25 mouse cellular contexts compared by ENCODE assay signal in the genomic region with DNA sequence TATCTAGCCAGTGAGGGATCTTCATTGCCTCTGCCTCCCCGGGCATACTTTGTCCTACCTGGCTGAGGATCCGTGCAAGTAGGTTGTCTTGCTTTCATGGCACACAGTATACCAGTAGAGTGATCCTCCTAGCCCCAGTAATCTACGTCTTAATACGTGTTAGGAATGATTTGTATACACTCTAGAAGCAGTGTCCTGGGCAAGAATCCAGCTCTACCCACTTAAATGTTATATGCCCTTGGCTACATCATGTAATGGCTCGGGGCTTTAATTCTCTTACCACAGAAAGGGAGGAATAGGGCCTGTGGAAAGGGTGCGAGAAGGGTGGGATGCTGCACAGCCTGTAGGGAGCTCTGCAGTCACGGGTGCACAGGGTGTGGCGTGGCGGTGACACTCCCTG. TPM values are rescaled to one million over a fixed set of nuclear protein-coding genes. Genes with fewer than 3 reads are reported as not detected.
A peak's percentile ranks its signal among the peaks of the same experiment; 100 is the strongest.
DNase-seq lines count a peak whose midpoint lies in the region; ATAC-seq and TF ChIP-seq lines count a peak whose summit lies in the region.
"Had no signal": no experiment of that assay in that cellular context is flagged by ENCODE, and none has a peak within 500 bp of the region (broad histone marks: within the 10 kb centered on the region; RNA-seq: fewer than 3 reads in every experiment).

No protein-coding gene starts in this region.

- no peak for TF ChIP-seq EP300 in liver, postnatal 0 days (IDR thresholded peaks at IDR 0.05; ENCODE audit: low read depth)

- peaks cover 31% of the 10 kb centered on the region for H3K79me2 ChIP-seq in myocyte (ENCODE audit: control insufficient read depth, insufficient read depth)

- no peak overlapping the region for H3K9ac ChIP-seq in liver, embryonic 12.5 days
- no peak overlapping the region for H3K9ac ChIP-seq in liver, postnatal 0 days (replicated peaks)
- H3K9ac ChIP-seq in intestine, postnatal 0 days (ENCODE audit: low read depth, low read length) = no peak overlapping the region; the same call in 1 of the 2 replicates
- H3K9ac ChIP-seq: forebrain, embryonic 12.5 days; heart, embryonic 12.5 days; hindbrain, embryonic 12.5 days; limb, embryonic 12.5 days had no signal

- H3K4me1 ChIP-seq in liver, embryonic 12.5 days = peaks cover 60% of the 10 kb centered on the region
- H3K4me1 ChIP-seq in liver, postnatal 0 days (ENCODE audit: insufficient read depth) = peaks cover 37% of the 10 kb centered on the region
- H3K4me1 ChIP-seq in intestine, postnatal 0 days (replicated peaks; ENCODE audit: control insufficient read depth, insufficient read depth, low read length) = peaks cover 10% of the 10 kb centered on the region; the same call in 1 of the 2 replicates

- no peak for DNase-seq in liver, postnatal 0 days
- peak; percentile 62 for DNase-seq in NIH3T3 (ENCODE audit: low read depth)
- DNase-seq in B cell, adult 2 months = no peak
- no peak for DNase-seq in gastrocnemius, postnatal 36 days
- no peak for DNase-seq in thymus, adult 18-20 months
- DNase-seq: adrenal gland, postnatal 10 days; cerebellum, adult 11-12 months; cerebellum, postnatal 25 days; heart, postnatal 14 days; layer of hippocampus, adult 9-11 months; right cerebral cortex, postnatal 4 days; thymus, postnatal 25 days had no signal

- H3K27me3 ChIP-seq in liver, embryonic 12.5 days (replicated peaks) = no peaks in the 10 kb centered on the region
- H3K27me3 ChIP-seq in liver, postnatal 0 days (ENCODE audit: insufficient read depth, low read length) = no peaks in the 10 kb centered on the region
- no peaks in the 10 kb centered on the region for H3K27me3 ChIP-seq in intestine, postnatal 0 days (replicated peaks; ENCODE audit: control insufficient read depth, insufficient read depth, low read length)
- H3K27me3 ChIP-seq in myocyte (ENCODE audit: control insufficient read depth, insufficient read depth, insufficient read length) = no peaks in the 10 kb centered on the region
- H3K27me3 ChIP-seq: heart, embryonic 12.5 days; hindbrain, embryonic 12.5 days had no signal

- no peak overlapping the region for H3K27ac ChIP-seq in liver, embryonic 12.5 days
- no peak overlapping the region for H3K27ac ChIP-seq in liver, postnatal 0 days (ENCODE audit: low read depth)
- H3K27ac ChIP-seq in intestine, postnatal 0 days (ENCODE audit: low read depth, low read length) = 0 out of 2 replicates have a peak overlapping the region, but pooled peaks have one; percentile 5
- H3K27ac ChIP-seq: embryonic facial prominence, embryonic 10.5 days; forebrain, embryonic 12.5 days; hindbrain, embryonic 12.5 days; limb, embryonic 12.5 days; midbrain, embryonic 10.5 days had no signal

- no peak for TF ChIP-seq CTCF in liver, postnatal 0 days (IDR thresholded peaks at IDR 0.05; ENCODE audit: low read depth)
- TF ChIP-seq CTCF in intestine, postnatal 0 days (IDR thresholded peaks at IDR 0.05; ENCODE audit: low read depth) = no peak

- ATAC-seq in liver, embryonic 12.5 days = no peak
- no peak for ATAC-seq in liver, postnatal 0 days
- no peak for ATAC-seq in intestine, postnatal 0 days
- ATAC-seq: activated CD4-positive, CD25-positive, alpha-beta regulatory T cell, adult 4 months; inflammation-experienced regulatory T-cells, adult 6 months had no signal

- peaks cover 10% of the 10 kb centered on the region; the same call in 1 of the 2 replicates for H3K36me3 ChIP-seq in liver, embryonic 12.5 days
- H3K36me3 ChIP-seq in liver, postnatal 0 days (replicated peaks; ENCODE audit: insufficient read depth, low read length) = no peaks in the 10 kb centered on the region
- H3K36me3 ChIP-seq in intestine, postnatal 0 days (ENCODE audit: control insufficient read depth, insufficient read depth) = peaks cover 11% of the 10 kb centered on the region; the same call in 1 of the 2 replicates
- no peaks in the 10 kb centered on the region for H3K36me3 ChIP-seq in myocyte (ENCODE audit: control insufficient read depth, insufficient read depth)
- H3K36me3 ChIP-seq: hindbrain, embryonic 12.5 days had no signal

- H3ac ChIP-seq in myocyte (ENCODE audit: control insufficient read depth, insufficient read length) = no peak overlapping the region

- peak overlapping the region; percentile 72; the same call in 1 of the 2 replicates for H3K4me2 ChIP-seq in liver, embryonic 12.5 days
- no peak overlapping the region for H3K4me2 ChIP-seq in liver, postnatal 0 days (ENCODE audit: low read depth, low read length)
- peak overlapping the region; percentile 60 for H3K4me2 ChIP-seq in intestine, postnatal 0 days (replicated peaks; ENCODE audit: low read depth)
- peak overlapping the region; percentile 97 for H3K4me2 ChIP-seq in myocyte (ENCODE audit: low read depth)
- H3K4me2 ChIP-seq: forebrain, embryonic 12.5 days; heart, embryonic 12.5 days; hindbrain, embryonic 12.5 days; limb, embryonic 12.5 days had no signal

- TF ChIP-seq POLR2A in myocyte (IDR thresholded peaks at IDR 0.05; ENCODE audit: insufficient read length, low read depth) = no peak

- WGBS in liver, embryonic 12.5 days (ENCODE audit: insufficient replicate concordance) = 81% methylated on average over 9 of the region's 9 CpGs
- WGBS in liver, postnatal 0 days (ENCODE audit: insufficient replicate concordance) = 86% methylated on average over 9 of the region's 9 CpGs
- 63% methylated on average over 9 of the region's 9 CpGs for WGBS in intestine, postnatal 0 days

- H3K4me3 ChIP-seq in liver, embryonic 12.5 days = no peak overlapping the region
- H3K4me3 ChIP-seq in liver, postnatal 0 days (ENCODE audit: low read depth, low read length) = no peak overlapping the region
- H3K4me3 ChIP-seq in intestine, postnatal 0 days (ENCODE audit: low read depth, low read length) = no peak overlapping the region
- H3K4me3 ChIP-seq in myocyte = no peak overlapping the region
- H3K4me3 ChIP-seq: forebrain, embryonic 12.5 days; heart, embryonic 12.5 days; hindbrain, embryonic 12.5 days; limb, embryonic 12.5 days; midbrain, embryonic 10.5 days had no signal

- no peaks in the 10 kb centered on the region for H3K9me3 ChIP-seq in liver, embryonic 12.5 days (replicated peaks)
- H3K9me3 ChIP-seq in liver, postnatal 0 days (ENCODE audit: low read length) = no peaks in the 10 kb centered on the region
- H3K9me3 ChIP-seq in intestine, postnatal 0 days (ENCODE audit: control insufficient read depth) = no peaks in the 10 kb centered on the region
- H3K9me3 ChIP-seq: embryonic facial prominence, embryonic 10.5 days; forebrain, embryonic 12.5 days; heart, embryonic 12.5 days; hindbrain, embryonic 12.5 days; limb, embryonic 12.5 days; midbrain, embryonic 10.5 days had no signal

- intact Hi-C loops in gastrocnemius, postnatal 36 days (cut with DNase I) = no loop called here

TF ChIP-seq in myocyte, 11 proteins besides CTCF, POLR2A, EP300 and RAD21:
- no peak for TF ChIP-seq CEBPB (IDR thresholded peaks at IDR 0.05; ENCODE audit: insufficient read depth, poor library complexity, severe bottlenecking)
- no peak for TF ChIP-seq MYOD1 (IDR thresholded peaks at IDR 0.05; ENCODE audit: control insufficient read depth in 1 of 3, insufficient read length in 2 of 3, low read depth in 2 of 3)
- no peak for TF ChIP-seq E2F4 (IDR thresholded peaks at IDR 0.05; ENCODE audit: insufficient read depth)
- TF ChIP-seq TCF12 (IDR thresholded peaks at IDR 0.05; ENCODE audit: insufficient read depth, poor library complexity, severe bottlenecking) = no peak
- TF ChIP-seq SRF (IDR thresholded peaks at IDR 0.05; ENCODE audit: control insufficient read depth, insufficient read length, low read depth) = no peak
- no peak for TF ChIP-seq POLR2AphosphoS2 (IDR thresholded peaks at IDR 0.05; ENCODE audit: insufficient read length, low read depth)
TF ChIP-seq in myocyte: peak in this region for 0.

RNA-seq across cellular contexts. Expression of gene Pef1, which starts 7.3 kb away (rescaled TPM):
- polyA plus RNA-seq in liver, embryonic 12.5 days (2016; fragmentation: Nextera tagmentation; extraction: Ambion mirVana) = 41.9 and 42.5 TPM in 2 replicates
- polyA plus RNA-seq in liver, postnatal 0 days (2015; fragmentation: Nextera tagmentation; extraction: Ambion mirVana) = 25.0 and 26.0 TPM in 2 replicates
- 72.7 and 73.4 TPM in 2 replicates for polyA plus RNA-seq in intestine, postnatal 0 days (2015; fragmentation: Nextera tagmentation; extraction: Ambion mirVana)
- 62.4 TPM for polyA plus RNA-seq in myocyte (2012; fragmentation: generic; extraction: Trizol)
- total RNA-seq in gastrocnemius, postnatal 36 days (2021) = 10 to 100 TPM; 32.0 to 34.3 TPM

RNA-seq across cellular contexts. Expression of gene Hcrtr1, which starts 29.5 kb away (rescaled TPM):
- polyA plus RNA-seq in liver, embryonic 12.5 days (2016; fragmentation: Nextera tagmentation; extraction: Ambion mirVana) = 0.12 TPM in 1 of 2 replicates, not detected in the other
- polyA plus RNA-seq in liver, postnatal 0 days (2015; fragmentation: Nextera tagmentation; extraction: Ambion mirVana) = not detected in 2 replicates
- 0.81 and 0.91 TPM in 2 replicates for polyA plus RNA-seq in intestine, postnatal 0 days (2015; fragmentation: Nextera tagmentation; extraction: Ambion mirVana)
- polyA plus RNA-seq in myocyte (2012; fragmentation: generic; extraction: Trizol) = not detected
- total RNA-seq in gastrocnemius, postnatal 36 days (2021) = not detected
- total RNA-seq: gastrocnemius, postnatal 4 days had no signal
- polyA plus RNA-seq: activated CD4-positive, CD25-positive, alpha-beta regulatory T cell, adult 4 months; heart, embryonic 12.5 days; inflammation-experienced regulatory T-cells, adult 6 months; kidney, embryonic 14.5 days; limb, embryonic 12.5 days had no signal
